Mouse (Mus musculus) bone marrow macrophage, adult 2 months (primary cell): ENCODE results near the gene Magix.

ENCODE experiments used
- CTCF ChIP-seq: IDR thresholded peaks from 2 replicates; pipeline ENCODE4 v1.5.1; 2012; ENCODE audit warnings: low read depth, mild to moderate bottlenecking, low read length, moderate library complexity
- POLR2A ChIP-seq: IDR thresholded peaks from 2 replicates; pipeline ENCODE4 v1.6.1; 2012; ENCODE audit warnings: mild to moderate bottlenecking, low read depth, low read length, borderline replicate concordance

DNA sequence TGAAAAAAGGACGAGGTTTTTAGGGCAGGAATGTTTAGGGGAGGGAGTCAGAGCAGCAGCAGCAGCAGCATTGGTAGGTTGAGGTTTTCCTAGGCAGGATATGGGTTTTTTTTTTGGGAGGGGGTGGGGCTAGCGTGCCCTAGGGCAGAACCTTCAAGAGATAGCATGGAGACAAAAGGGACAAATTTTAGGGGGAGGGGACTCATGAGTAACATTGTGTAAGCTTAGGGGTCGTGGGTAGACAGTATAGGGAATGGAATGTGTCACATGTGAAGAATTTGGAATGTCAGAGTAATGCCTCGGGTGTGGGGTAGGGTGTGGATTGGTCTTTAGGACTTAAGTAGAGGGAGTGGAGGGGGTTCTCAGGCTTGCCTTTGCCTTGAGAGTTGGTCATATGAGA lies 41.6 kb upstream of the Magix start:
- TF ChIP-seq POLR2A (no peak), CTCF (no peak)
